In the genomic region with DNA sequence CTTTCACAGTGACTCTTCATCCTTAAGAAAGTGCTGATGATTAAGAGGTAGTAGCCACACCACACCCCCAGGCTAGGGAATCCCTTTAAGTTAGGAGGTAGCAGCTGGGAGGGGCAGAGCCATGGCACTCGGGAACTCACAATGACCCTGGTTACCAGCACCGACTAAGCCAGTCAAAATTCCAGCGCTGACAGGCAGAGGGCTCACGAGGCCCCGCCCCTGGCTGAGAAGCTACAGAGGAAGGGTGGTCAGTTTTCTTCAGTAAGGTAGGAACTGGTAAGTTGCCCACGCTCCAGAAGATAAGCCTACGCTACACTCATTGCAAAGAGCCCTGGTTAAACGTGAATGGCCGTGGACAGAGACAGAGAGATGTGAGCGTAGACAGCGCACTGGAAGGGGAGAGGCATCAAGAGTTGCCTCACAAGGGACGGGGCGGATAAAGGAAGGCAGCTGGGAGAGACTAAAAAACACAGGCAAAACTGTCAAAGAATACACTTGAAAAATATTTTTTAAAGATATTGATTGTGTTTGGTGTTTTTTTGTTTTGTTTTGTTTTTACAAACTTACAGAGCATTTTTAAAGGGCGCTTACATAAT, we compare ENCODE assay signal across 10 mouse cellular contexts.
A peak's percentile ranks its signal among the peaks of the same experiment; 100 is the strongest.
DNase-seq lines count a peak whose midpoint lies in the region; ATAC-seq and TF ChIP-seq lines count a peak whose summit lies in the region.
"Had no signal": no experiment of that assay in that cellular context is flagged by ENCODE, and none has a peak within 500 bp of the region (broad histone marks: within the 10 kb centered on the region; RNA-seq: fewer than 3 reads in every experiment).

No protein-coding gene starts in this region.

- no peak for TF ChIP-seq EP300 in stomach, postnatal 0 days (optimal IDR thresholded peaks at IDR 0.05)

- no peaks in the 10 kb centered on the region for H3K36me3 ChIP-seq in intestine, embryonic 15.5 days
- H3K36me3 ChIP-seq in intestine, embryonic 16.5 days (ENCODE audit: control insufficient read depth, insufficient read depth, low read length): no peaks in the 10 kb centered on the region
- no peaks in the 10 kb centered on the region for H3K36me3 ChIP-seq in stomach, postnatal 0 days (ENCODE audit: control insufficient read depth, insufficient read depth, low read length)
- H3K36me3 ChIP-seq: hindbrain, embryonic 15.5 days; liver, embryonic 12.5 days had no signal

- H3K4me3 ChIP-seq in intestine, embryonic 15.5 days (replicated peaks): no peak overlapping the region
- H3K4me3 ChIP-seq in intestine, embryonic 16.5 days (ENCODE audit: low read length): no peak overlapping the region
- H3K4me3 ChIP-seq in stomach, postnatal 0 days (ENCODE audit: low read depth, low read length): no peak overlapping the region
- H3K4me3 ChIP-seq: hindbrain, embryonic 15.5 days; liver, embryonic 12.5 days had no signal

- peak; percentile 34; the same call in 1 of the 2 replicates for ATAC-seq in intestine, embryonic 15.5 days
- no peak for ATAC-seq in intestine, embryonic 16.5 days
- no peak for ATAC-seq in stomach, postnatal 0 days (ENCODE audit: low FRiP score, low TSS enrichment)
- ATAC-seq: liver, embryonic 12.5 days had no signal

- no peak overlapping the region for H3K27ac ChIP-seq in intestine, embryonic 15.5 days
- no peak overlapping the region for H3K27ac ChIP-seq in intestine, embryonic 16.5 days (ENCODE audit: low read length)
- no peak overlapping the region for H3K27ac ChIP-seq in stomach, postnatal 0 days (replicated peaks)
- H3K27ac ChIP-seq: hindbrain, embryonic 15.5 days; liver, embryonic 12.5 days had no signal

- WGBS in intestine, embryonic 15.5 days: 38% methylated on average over 14 of the region's 14 CpGs
- WGBS in intestine, embryonic 16.5 days: 42% methylated on average over 14 of the region's 14 CpGs
- 49% methylated on average over 14 of the region's 14 CpGs for WGBS in stomach, postnatal 0 days

- H3K9ac ChIP-seq in intestine, embryonic 15.5 days: no peak overlapping the region
- no peak overlapping the region for H3K9ac ChIP-seq in intestine, embryonic 16.5 days (ENCODE audit: low read depth, low read length)
- no peak overlapping the region for H3K9ac ChIP-seq in stomach, postnatal 0 days (ENCODE audit: low read length)
- H3K9ac ChIP-seq: hindbrain, embryonic 15.5 days; liver, embryonic 12.5 days had no signal

- DNase-seq in adrenal gland, postnatal 10 days: peak; percentile 26
- no peak for DNase-seq in adrenal gland, postnatal 4 days (ENCODE audit: low spot score in 2 of 2)
- DNase-seq in retina, postnatal 1 day: peak; percentile 30
- DNase-seq in retina, embryonic 14.5 days (ENCODE audit: low spot score): no peak
- DNase-seq in stomach, postnatal 0 days (ENCODE audit: low spot score): no peak
- no peak for DNase-seq in urinary bladder, adult 2 months (ENCODE audit: low spot score)

- H3K4me2 ChIP-seq in intestine, embryonic 15.5 days (replicated peaks): no peak overlapping the region
- H3K4me2 ChIP-seq in intestine, embryonic 16.5 days (ENCODE audit: low read depth, low read length): no peak overlapping the region
- H3K4me2 ChIP-seq in stomach, postnatal 0 days (replicated peaks; ENCODE audit: low read depth): no peak overlapping the region
- H3K4me2 ChIP-seq: hindbrain, embryonic 15.5 days; liver, embryonic 12.5 days had no signal

- no peaks in the 10 kb centered on the region for H3K9me3 ChIP-seq in intestine, embryonic 15.5 days
- H3K9me3 ChIP-seq in intestine, embryonic 16.5 days (ENCODE audit: control insufficient read depth, low read length): no peaks in the 10 kb centered on the region
- H3K9me3 ChIP-seq in stomach, postnatal 0 days (ENCODE audit: control insufficient read depth, low read length): no peaks in the 10 kb centered on the region
- H3K9me3 ChIP-seq: hindbrain, embryonic 15.5 days; liver, embryonic 12.5 days had no signal

- 0 out of 2 replicates have a peak, but pooled peaks have one; percentile 11 for TF ChIP-seq CTCF in stomach, postnatal 0 days (IDR thresholded peaks at IDR 0.05; ENCODE audit: low read depth)

- no peaks in the 10 kb centered on the region for H3K27me3 ChIP-seq in intestine, embryonic 15.5 days (replicated peaks)
- no peaks in the 10 kb centered on the region for H3K27me3 ChIP-seq in intestine, embryonic 16.5 days (replicated peaks; ENCODE audit: control insufficient read depth, insufficient read depth, low read length)
- no peaks in the 10 kb centered on the region for H3K27me3 ChIP-seq in stomach, postnatal 0 days (ENCODE audit: control insufficient read depth, insufficient read depth, low read length)
- H3K27me3 ChIP-seq: hindbrain, embryonic 15.5 days; liver, embryonic 12.5 days had no signal

- H3K4me1 ChIP-seq in intestine, embryonic 15.5 days (replicated peaks): 0 out of 2 replicates have a peak, but pooled peaks cover 3% of the 10 kb centered on the region
- H3K4me1 ChIP-seq in intestine, embryonic 16.5 days (ENCODE audit: control insufficient read depth, insufficient read depth, low read length): peaks cover 4% of the 10 kb centered on the region; the same call in 1 of the 2 replicates
- no peaks in the 10 kb centered on the region for H3K4me1 ChIP-seq in stomach, postnatal 0 days (replicated peaks; ENCODE audit: control insufficient read depth, insufficient read depth)
- H3K4me1 ChIP-seq: liver, embryonic 12.5 days had no signal

Comparison
In these comparisons a context has a peak if more than half of its experiments do, and no peak if none do; other contexts are left out.
1. DNase-seq: peak in adrenal gland, postnatal 10 days (single experiment) and retina, postnatal 1 day (single experiment); none in adrenal gland, postnatal 4 days (0 of 2), retina, embryonic 14.5 days (single experiment), stomach, postnatal 0 days (single experiment) and urinary bladder, adult 2 months (single experiment).